Mouse (Mus musculus) heart, adult 2 months (tissue): Measurements from ENCODE around the gene Tepsin.

ENCODE experiments used
- CTCF ChIP-seq: fragments of 200-600 bp; IDR thresholded peaks from 2 replicates; pipeline ENCODE4 v1.8.1; 2022; ENCODE audit warnings: antibody characterized with exemption, mild to moderate bottlenecking, moderate library complexity
- POLR2A ChIP-seq: fragments of 200-500 bp; IDR thresholded peaks from 2 replicates; pipeline ENCODE4 v1.6.1; 2011; ENCODE audit warnings: mild to moderate bottlenecking, low read depth, low read length, control low read depth; ENCODE audit not compliant: insufficient read depth

DNA sequence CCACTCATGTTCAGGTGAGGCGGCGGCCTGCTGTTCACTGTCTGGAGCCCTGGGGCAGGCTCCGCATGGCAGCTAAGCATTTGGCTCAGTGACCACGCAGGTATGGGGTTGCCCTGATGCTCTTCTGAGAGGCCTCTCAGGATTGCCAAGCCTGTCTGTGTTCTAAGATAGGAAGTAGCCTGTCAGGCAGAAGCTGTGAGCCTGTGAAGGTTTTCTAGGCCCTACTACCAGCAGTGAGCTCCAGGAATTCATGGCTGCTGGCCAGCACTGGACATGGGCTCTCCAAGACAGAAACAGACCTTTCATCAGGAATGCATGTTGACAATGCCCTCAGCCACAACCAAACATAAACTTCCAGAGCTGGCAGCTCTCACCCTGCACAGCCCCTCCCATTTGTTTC lies 13.6 kb upstream of the Tepsin start:
- TF ChIP-seq POLR2A: no peak
- no peak for TF ChIP-seq CTCF
